Mouse (Mus musculus) kidney, embryonic 15.5 days (tissue): ENCODE results near the gene Fam83d. TPM values are rescaled to one million over a fixed set of nuclear protein-coding genes. Genes with fewer than 3 reads are reported as not detected.
"Not testable (repeated sequence)": the region's sequence is repeated elsewhere in the genome, so short reads cannot be mapped to it uniquely, and the experiment has no call there.

Source experiments
- ATAC-seq: fragments of 200-750 bp; cut with Nextera tagmentation; replicated peaks from 2 replicates; pipeline ENCODE4 v1.8.0; 2017; ENCODE audit warnings: moderate TSS enrichment; ENCODE audit not compliant: low FRiP score
- H3K27ac ChIP-seq: fragments of 300-500 bp; sonication (generic); 2 replicates; pipeline ENCODE4 v1.5.1; 2015; ENCODE audit warnings: mild to moderate bottlenecking, inconsistent platforms
- H3K27me3 ChIP-seq: fragments of 300-500 bp; sonication (generic); 2 replicates; pipeline ENCODE4 v1.6.1; 2015; ENCODE audit warnings: inconsistent platforms
- H3K36me3 ChIP-seq: fragments of 300-500 bp; sonication (generic); 2 replicates; pipeline ENCODE4 v1.6.1; 2015; ENCODE audit warnings: inconsistent platforms
- H3K4me1 ChIP-seq: fragments of 300-500 bp; sonication (generic); 2 replicates; pipeline ENCODE4 v1.6.1; 2015; ENCODE audit warnings: inconsistent platforms
- H3K4me2 ChIP-seq: fragments of 300-500 bp; sonication (generic); 2 replicates; pipeline ENCODE4 v1.6.1; 2015; ENCODE audit warnings: moderate library complexity, mild to moderate bottlenecking, inconsistent platforms
- H3K4me3 ChIP-seq: fragments of 300-500 bp; sonication (generic); replicated peaks from 2 replicates; pipeline ENCODE4 v1.5.1; 2015; ENCODE audit warnings: mild to moderate bottlenecking, inconsistent platforms
- H3K9ac ChIP-seq: fragments of 300-500 bp; sonication (generic); 2 replicates; pipeline ENCODE4 v1.6.1; 2015; ENCODE audit warnings: mild to moderate bottlenecking, inconsistent platforms
- H3K9me3 ChIP-seq: fragments of 300-500 bp; sonication (generic); replicated peaks from 2 replicates; pipeline ENCODE4 v1.6.1; 2016; ENCODE audit warnings: inconsistent platforms
- WGBS: fragments of 180-500 bp; shearing (Covaris S2); methylation state at CpG from one replicate; pipeline ENCODE4 v1.1.7; 2015; ENCODE audit warnings: mixed read lengths; 5-methylcytosine and 5-hydroxymethylcytosine counted together
- polyA plus RNA-seq: library from polyadenylated mRNA; unstranded; fragments of >200 nt; fragmentation: Nextera tagmentation; extraction: Ambion mirVana; gene quantifications from 2 replicates; pipeline ENCODE4 v1.2.1, GENCODE M21; 2015

Fam83d gene
- polyA plus RNA-seq, 1 experiment from 2014 or later, result 50.7 TPM

DNA sequence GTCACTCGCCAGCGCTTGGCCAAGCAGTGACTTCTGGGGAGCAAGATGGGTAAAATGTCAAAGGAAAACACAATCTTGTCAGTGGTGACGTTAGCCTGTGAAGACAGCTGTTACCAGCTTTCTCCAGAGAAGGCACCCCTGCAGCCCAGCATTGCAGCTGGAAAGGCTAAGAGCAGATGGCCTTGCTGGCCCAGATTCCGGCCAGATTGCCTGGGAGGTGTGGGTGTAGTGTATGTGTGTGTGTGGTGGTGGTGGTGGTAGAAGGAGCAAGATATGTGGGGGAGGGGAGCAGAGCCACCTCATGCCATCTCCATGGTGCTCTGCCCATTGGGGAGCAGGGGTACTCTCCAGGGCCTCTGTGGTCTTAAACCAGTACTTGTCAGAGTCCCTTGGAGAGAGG, 34.8 kb upstream of the Fam83d start:
- no peak overlapping the region for H3K4me2 ChIP-seq
- H3K27ac ChIP-seq, result no peak overlapping the region
- 56% methylated on average over 4 of the region's 4 CpGs for WGBS
- no peaks in the 10 kb centered on the region for H3K27me3 ChIP-seq
- H3K4me3 ChIP-seq, result no peak overlapping the region
- no peak for ATAC-seq
- H3K9me3 ChIP-seq, result no peaks in the 10 kb centered on the region
- no peaks in the 10 kb centered on the region for H3K36me3 ChIP-seq
- no peak overlapping the region for H3K9ac ChIP-seq
- peaks cover 25% of the 10 kb centered on the region for H3K4me1 ChIP-seq

DNA sequence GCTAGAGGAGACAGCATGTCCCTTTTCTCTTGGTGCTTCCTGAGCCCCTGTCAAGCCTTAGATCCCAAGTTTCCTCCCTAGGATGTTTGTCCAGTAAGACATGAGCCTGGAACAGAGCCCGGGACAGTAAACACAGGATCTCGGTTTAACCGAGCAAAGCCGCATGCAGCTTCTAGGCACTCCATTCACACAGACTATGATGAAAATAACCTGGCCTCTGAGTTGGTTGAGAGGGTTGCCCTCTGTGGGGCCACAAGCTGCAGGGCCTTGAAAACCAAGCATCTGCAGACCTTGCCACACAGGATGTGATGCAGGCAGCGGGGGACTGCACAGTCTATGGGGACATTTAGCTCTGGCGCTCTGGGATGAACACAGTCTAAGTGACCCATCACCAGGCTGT, 34.0 kb upstream of the Fam83d start:
- 74% methylated on average over 6 of the region's 6 CpGs for WGBS
- Histone ChIP-seq H3K4me2 (no peak overlapping the region), H3K27me3 (no peaks in the 10 kb centered on the region), H3K4me1 (peaks cover 25% of the 10 kb centered on the region), H3K27ac (0 out of 2 replicates have a peak overlapping the region, but pooled peaks have one; percentile 22), H3K4me3 (no peak overlapping the region), H3K36me3 (no peaks in the 10 kb centered on the region), H3K9ac (no peak overlapping the region), H3K9me3 (no peaks in the 10 kb centered on the region)
- ATAC-seq, result no peak

DNA sequence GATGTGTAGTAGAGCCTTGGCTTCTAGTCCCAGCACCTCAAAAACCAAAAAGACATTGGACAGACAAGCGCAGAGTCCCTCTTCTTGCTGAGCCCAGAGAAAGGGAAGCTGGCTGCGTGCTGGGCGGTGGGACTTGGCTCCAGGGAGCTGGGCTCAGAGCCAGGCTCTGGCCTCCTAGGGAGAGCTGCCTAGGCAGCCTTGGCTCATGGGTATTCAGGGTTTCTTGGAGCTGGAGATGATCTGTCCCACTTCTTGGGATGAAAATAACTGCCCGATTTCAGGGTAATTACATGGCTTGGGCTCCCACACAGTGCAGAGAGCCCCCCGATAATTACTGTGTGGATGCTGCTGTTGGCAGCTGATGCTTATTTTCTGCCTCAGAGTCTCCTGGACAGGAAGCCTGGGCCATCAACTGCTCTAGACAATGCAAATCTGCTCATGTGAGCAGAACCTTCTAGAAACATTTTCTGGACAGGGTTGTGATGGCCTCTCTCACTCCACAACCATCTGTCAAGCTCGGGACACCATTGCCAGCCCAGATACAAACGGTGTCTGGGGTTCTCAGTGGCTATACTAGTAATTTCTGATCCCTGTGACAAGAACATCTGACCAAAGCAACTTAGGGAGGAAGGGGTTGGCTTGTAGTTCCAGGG, 33.3 kb upstream of the Fam83d start:
- no peak overlapping the region for H3K9ac ChIP-seq
- no peaks in the 10 kb centered on the region for H3K9me3 ChIP-seq
- no peaks in the 10 kb centered on the region for H3K36me3 ChIP-seq
- no peak overlapping the region for H3K4me3 ChIP-seq
- no peaks in the 10 kb centered on the region for H3K27me3 ChIP-seq
- H3K4me2 ChIP-seq, result no peak overlapping the region
- peak overlapping the region; percentile 22; the same call in 1 of the 2 replicates for H3K27ac ChIP-seq
- ATAC-seq, result no peak
- WGBS, result 82% methylated on average over 7 of the region's 7 CpGs
- peaks cover 25% of the 10 kb centered on the region for H3K4me1 ChIP-seq

DNA sequence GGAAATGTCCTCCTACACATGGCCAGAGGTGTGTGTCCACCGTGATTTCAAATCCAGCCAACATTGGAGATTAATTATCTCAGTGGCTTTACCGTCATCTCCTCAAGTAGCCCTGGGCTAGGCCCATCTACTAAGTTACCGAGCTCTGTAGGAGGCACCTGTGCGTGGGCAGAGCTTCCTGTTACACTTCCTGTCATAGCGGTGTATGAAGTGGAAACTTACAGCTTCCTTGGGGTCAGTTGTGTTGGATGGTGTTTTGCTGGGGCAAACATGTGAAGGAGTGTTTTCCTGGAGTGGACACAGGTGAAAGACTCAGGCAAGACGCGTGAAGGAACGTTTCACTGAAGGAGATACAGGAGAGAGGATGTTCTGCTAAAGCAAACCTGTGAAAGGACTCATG, 32.6 kb upstream of the Fam83d start:
- no peak overlapping the region for H3K27ac ChIP-seq
- H3K9ac ChIP-seq, result no peak overlapping the region
- H3K36me3 ChIP-seq, result no peaks in the 10 kb centered on the region
- H3K9me3 ChIP-seq, result no peaks in the 10 kb centered on the region
- no peak overlapping the region for H3K4me2 ChIP-seq
- H3K4me3 ChIP-seq, result no peak overlapping the region
- 73% methylated on average over 8 of the region's 8 CpGs for WGBS
- H3K4me1 ChIP-seq, result peaks cover 25% of the 10 kb centered on the region
- ATAC-seq, result no peak
- H3K27me3 ChIP-seq, result no peaks in the 10 kb centered on the region

DNA sequence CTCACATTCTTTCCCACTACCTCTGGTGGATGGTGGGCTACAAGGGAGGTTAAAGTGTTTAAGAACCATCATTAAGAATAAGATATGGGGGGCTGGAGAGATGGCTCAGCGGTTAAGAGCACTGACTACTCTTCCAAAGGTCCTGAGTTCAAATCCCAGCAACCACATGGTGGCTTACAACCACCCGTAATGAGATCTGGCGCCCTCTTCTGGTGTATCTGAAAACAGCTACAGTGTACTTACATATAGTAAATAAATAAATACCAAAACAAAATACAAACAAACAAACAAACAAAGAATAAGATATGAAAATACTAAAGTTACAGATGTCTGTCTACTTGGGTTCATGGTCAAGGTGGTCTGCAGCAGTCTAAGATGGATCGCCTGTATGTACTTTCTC, 31.6 kb upstream of the Fam83d start:
- not testable (repeated sequence) for H3K36me3 ChIP-seq, H3K27me3 ChIP-seq, H3K4me2 ChIP-seq, H3K4me3 ChIP-seq, H3K9me3 ChIP-seq, H3K9ac ChIP-seq, H3K27ac ChIP-seq, ATAC-seq
- peaks cover 25% of the 10 kb centered on the region for H3K4me1 ChIP-seq
- 81% methylated on average over 4 of the region's 4 CpGs for WGBS

DNA sequence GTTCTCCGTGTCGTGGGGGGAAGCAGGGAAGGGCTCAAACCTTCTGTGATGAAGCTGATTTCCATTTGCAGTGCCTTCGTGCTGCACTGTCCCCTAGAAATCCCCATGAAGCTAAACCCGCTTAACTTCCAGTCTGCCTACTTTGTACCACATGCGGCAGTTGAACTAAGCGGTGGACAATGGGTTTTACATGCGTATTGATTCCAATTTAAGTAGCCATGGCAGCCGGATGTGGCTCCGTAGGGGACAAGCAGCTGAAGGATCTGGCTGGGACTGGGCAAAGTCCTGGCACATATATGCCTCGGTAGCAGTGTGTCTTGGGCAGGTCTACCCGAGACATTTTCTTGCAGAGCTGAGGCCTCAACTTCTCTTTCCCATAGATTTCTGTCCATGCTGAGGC, 29.3 kb upstream of the Fam83d start:
- WGBS, result 90% methylated on average over 11 of the region's 11 CpGs
- no peak for ATAC-seq
- Histone ChIP-seq H3K9me3 (no peaks in the 10 kb centered on the region), H3K27ac (no peak overlapping the region), H3K27me3 (no peaks in the 10 kb centered on the region), H3K4me2 (no peak overlapping the region), H3K9ac (no peak overlapping the region), H3K36me3 (peaks cover 12% of the 10 kb centered on the region), H3K4me1 (peaks cover 13% of the 10 kb centered on the region), H3K4me3 (no peak overlapping the region)

DNA sequence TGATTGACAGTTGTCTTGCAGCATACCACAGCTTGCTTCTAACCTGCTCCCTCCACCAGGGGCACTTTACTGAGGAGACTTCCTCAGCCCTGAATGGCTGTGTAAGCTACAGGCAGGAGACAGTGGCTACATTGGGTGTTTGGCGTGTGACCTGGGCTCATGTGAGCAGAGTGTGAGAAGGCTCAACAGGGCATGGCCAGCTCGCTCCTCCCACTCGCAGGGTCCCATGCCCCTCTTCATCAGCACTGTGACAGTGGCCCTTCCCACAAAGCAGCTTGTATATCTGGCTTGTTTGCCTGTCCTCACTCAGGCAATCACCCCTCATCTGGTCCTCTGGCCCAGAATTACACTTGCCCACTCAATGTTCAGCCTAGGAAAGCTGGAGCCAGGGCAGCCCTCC, 28.8 kb upstream of the Fam83d start:
- Histone ChIP-seq H3K9ac (no peak overlapping the region), H3K36me3 (peaks cover 12% of the 10 kb centered on the region), H3K27me3 (no peaks in the 10 kb centered on the region), H3K4me2 (no peak overlapping the region), H3K4me1 (peaks cover 9% of the 10 kb centered on the region; the same call in 1 of the 2 replicates), H3K27ac (no peak overlapping the region), H3K4me3 (no peak overlapping the region), H3K9me3 (no peaks in the 10 kb centered on the region)
- 56% methylated on average over 3 of the region's 3 CpGs for WGBS
- no peak for ATAC-seq

DNA sequence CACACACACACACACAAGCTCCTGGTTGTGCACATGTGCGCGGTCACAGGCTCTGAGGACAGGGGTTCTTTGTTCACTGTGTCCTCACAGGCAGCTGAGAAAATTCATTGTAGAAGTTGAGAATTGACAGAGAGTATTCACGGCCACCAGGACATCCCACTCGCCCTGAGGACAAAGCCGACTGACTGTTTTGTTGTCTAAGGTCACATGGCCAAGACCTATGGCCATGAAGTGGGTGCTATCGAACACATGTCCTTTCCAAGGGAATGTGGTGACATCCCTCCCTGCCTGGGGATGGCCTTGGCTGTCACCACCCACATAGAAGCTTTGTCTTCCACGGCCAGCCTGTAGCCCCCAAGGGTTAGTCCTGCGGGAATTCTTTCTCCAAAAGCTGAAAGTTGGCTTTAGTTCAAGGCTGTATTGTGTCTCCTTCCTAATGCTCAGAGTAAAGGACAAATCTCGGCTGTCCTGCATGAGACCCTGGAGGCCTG, 26.8 kb upstream of the Fam83d start:
- H3K27ac ChIP-seq, result no peak overlapping the region
- WGBS, result 74% methylated on average over 9 of the region's 9 CpGs
- ATAC-seq, result no peak

DNA sequence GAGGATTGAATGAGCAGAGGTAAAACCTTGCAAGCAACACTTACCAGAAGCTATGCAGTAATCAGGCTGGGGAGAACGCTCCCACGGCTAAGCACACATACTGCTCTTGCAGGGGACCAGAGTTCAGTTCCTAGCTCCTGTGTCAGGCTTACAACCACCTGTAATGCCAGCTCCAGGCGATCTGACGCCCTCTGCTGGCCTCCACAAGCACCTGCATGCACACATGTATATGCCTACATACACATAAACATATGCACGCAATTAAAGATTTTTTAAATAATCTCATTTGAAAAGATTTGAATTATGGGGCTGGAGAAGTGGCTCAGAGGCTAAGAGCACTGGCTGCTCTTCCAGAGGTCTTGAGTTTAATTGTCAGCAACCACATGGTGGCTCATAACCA, 25.5 kb upstream of the Fam83d start:
- Histone ChIP-seq H3K9me3 (no peaks in the 10 kb centered on the region), H3K4me3 (no peak overlapping the region), H3K4me1 (no peaks in the 10 kb centered on the region), H3K27me3 (no peaks in the 10 kb centered on the region), H3K27ac (no peak overlapping the region), H3K4me2 (no peak overlapping the region), H3K9ac (no peak overlapping the region), H3K36me3 (peaks cover 12% of the 10 kb centered on the region)
- 79% methylated on average over 5 of the region's 5 CpGs for WGBS
- ATAC-seq, result no peak

More for the DNA sequence above, 26.8 kb upstream of the Fam83d start:
- no peak overlapping the region for H3K4me2 ChIP-seq
- no peaks in the 10 kb centered on the region for H3K4me1 ChIP-seq
- no peaks in the 10 kb centered on the region for H3K27me3 ChIP-seq
- H3K36me3 ChIP-seq, result peaks cover 12% of the 10 kb centered on the region
- H3K9ac ChIP-seq, result no peak overlapping the region
- H3K4me3 ChIP-seq, result no peak overlapping the region
- no peaks in the 10 kb centered on the region for H3K9me3 ChIP-seq

DNA sequence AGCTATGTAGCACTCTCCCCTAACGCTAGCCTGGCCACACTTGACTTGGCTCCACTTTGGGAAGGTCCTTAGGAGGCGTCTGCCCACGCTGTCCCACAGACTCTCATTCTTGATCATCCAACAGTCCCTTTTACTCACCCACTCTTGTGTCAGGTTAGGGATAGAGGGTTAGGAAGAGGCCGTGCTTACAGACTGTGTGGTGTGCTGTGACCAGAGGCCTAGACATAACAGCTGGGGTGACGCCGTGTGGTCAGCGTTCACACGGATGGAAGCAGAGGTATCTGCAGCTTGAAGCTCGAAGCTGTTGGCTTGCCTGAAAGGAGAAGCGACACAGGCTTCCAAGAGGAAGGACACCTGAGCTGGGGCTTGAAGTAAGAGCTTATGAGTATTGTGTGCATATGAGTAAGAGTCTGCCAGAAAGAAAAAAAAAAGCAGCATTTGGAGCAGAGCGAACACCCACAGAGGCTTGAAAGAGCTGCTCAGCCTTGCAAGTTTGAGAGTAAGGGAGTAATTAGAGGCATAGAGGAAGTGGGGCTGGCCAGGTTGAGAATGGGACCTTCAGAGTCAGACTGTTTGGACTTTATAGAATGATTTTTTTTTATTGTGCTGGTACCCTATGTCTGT, 24.3 kb upstream of the Fam83d start:
- 87% methylated on average over 11 of the region's 11 CpGs for WGBS
- no peak for ATAC-seq

DNA sequence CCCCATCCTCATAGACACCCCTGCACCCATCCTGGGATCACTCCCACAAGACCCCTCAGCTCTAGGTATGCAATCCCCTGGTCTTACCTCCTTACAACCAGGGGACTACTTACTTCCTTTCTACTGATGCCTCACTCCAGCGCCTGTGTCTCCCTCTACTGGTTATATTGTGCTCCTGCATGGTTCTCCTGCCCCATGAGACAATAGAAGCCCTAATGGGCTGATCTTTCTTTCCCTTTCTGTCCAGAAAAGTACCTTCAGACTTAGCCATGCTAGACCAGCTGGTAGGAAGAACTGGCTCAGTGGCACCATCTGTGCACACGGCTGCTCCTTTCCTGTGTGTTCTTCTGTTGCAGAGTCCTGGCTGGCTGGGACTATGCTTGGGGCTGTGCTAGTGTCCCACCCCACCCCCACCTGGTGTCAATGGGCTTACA, 22.8 kb upstream of the Fam83d start:
- Histone ChIP-seq H3K27ac (no peak overlapping the region), H3K27me3 (no peaks in the 10 kb centered on the region), H3K36me3 (peaks cover 14% of the 10 kb centered on the region), H3K4me3 (no peak overlapping the region), H3K9ac (no peak overlapping the region), H3K4me2 (no peak overlapping the region), H3K9me3 (no peaks in the 10 kb centered on the region), H3K4me1 (no peaks in the 10 kb centered on the region)
- WGBS, result 25% methylated on average over 2 of the region's 2 CpGs
- 0 out of 2 replicates have a peak, but pooled peaks have one; percentile 33 for ATAC-seq

More for the DNA sequence above, 24.3 kb upstream of the Fam83d start:
- no peak overlapping the region for H3K4me3 ChIP-seq
- no peak overlapping the region for H3K27ac ChIP-seq
- H3K9me3 ChIP-seq, result no peaks in the 10 kb centered on the region
- no peak overlapping the region for H3K9ac ChIP-seq
- H3K4me2 ChIP-seq, result no peak overlapping the region
- no peaks in the 10 kb centered on the region for H3K4me1 ChIP-seq
- peaks cover 14% of the 10 kb centered on the region for H3K36me3 ChIP-seq
- H3K27me3 ChIP-seq, result no peaks in the 10 kb centered on the region

DNA sequence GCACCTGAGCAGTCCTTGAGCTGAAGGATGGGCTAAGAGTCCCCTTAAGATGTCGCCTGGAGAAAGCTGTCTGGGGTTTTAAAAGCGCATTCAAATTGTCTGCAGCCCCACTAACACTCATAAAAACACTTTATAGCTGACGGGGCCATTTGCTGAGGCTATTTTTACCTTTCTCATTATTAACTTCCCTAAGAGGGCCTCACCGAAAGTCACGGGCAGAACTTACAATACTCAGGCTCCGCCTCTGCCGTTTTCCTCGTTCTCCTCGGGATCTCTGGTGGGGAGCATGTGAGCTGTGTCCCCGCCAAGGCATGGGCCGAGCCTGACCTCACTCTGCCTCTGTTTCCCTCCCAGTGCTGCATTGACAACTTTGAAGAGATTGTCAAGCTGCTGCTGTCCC, 21.7 kb upstream of the Fam83d start:
- Histone ChIP-seq H3K9ac (no peak overlapping the region), H3K9me3 (no peaks in the 10 kb centered on the region), H3K4me1 (no peaks in the 10 kb centered on the region), H3K36me3 (peaks cover 15% of the 10 kb centered on the region), H3K4me2 (no peak overlapping the region), H3K27ac (no peak overlapping the region), H3K4me3 (no peak overlapping the region), H3K27me3 (no peaks in the 10 kb centered on the region)
- no peak for ATAC-seq
- 55% methylated on average over 11 of the region's 11 CpGs for WGBS
